Mouse (Mus musculus): ENCODE data around the gene Pakap. TPM values are rescaled to one million over a fixed set of nuclear protein-coding genes. Genes with fewer than 3 reads are reported as not detected.

Pakap gene
- polyA plus RNA-seq, 2 experiments, result 0.51 TPM; not detected in 1

- Histone ChIP-seq H3K4me2 (ENCODE audit: low read depth) (no peak overlapping the region), H3K27me3 (ENCODE audit: control insufficient read depth, insufficient read depth, low read length) (no peaks in the 10 kb centered on the region), H3K36me3 (replicated peaks; ENCODE audit: control insufficient read depth, insufficient read depth, low read depth) (no peaks in the 10 kb centered on the region), H3K27ac (no peak overlapping the region), H3K4me3 (ENCODE audit: insufficient read depth in 1 of 2, low read depth in 2 of 2, low read length in 2 of 2) (no peak overlapping the region), H3K9me3 (ENCODE audit: control insufficient read depth, low read length) (no peaks in the 10 kb centered on the region), H3K9ac (replicated peaks) (no peak overlapping the region), H3K4me1 (replicated peaks; ENCODE audit: control insufficient read depth in 2 of 2, insufficient read depth in 2 of 2, low read length in 1 of 2) (no peaks in the 10 kb centered on the region)
- DNase-seq (ENCODE audit: low read depth in 3 of 3, low spot score in 3 of 3) (no peak), ATAC-seq (ENCODE audit: insufficient read depth) (no peak)
- 54% methylated on average over 11 of the region's 11 CpGs for WGBS (ENCODE audit: insufficient replicate concordance)
- TF ChIP-seq CTCF (IDR thresholded peaks at IDR 0.05; ENCODE audit: low read depth) (no peak), EP300 (IDR thresholded peaks at IDR 0.05; ENCODE audit: low read depth) (no peak)
These were observed 163.0 kb downstream of the Pakap start for GRCm38 (mm10) chr4:57730801-57731598.

GRCm38 (mm10) chr4:57732351-57732750 is 164.4 kb downstream of the Pakap start:
- TF ChIP-seq EP300 (IDR thresholded peaks at IDR 0.05; ENCODE audit: low read depth) (no peak), CTCF (IDR thresholded peaks at IDR 0.05; ENCODE audit: low read depth) (no peak)
- no peak overlapping the region for H3K9ac ChIP-seq (replicated peaks)
- no peak for ATAC-seq (ENCODE audit: insufficient read depth)
- no peak overlapping the region for H3K4me2 ChIP-seq (ENCODE audit: low read depth)
- H3K4me3 ChIP-seq (ENCODE audit: insufficient read depth in 1 of 2, low read depth in 2 of 2, low read length in 2 of 2), result no peak overlapping the region
- H3K27ac ChIP-seq, result no peak overlapping the region
- H3K27me3 ChIP-seq (ENCODE audit: control insufficient read depth, insufficient read depth, low read length), result no peaks in the 10 kb centered on the region
- no peaks in the 10 kb centered on the region for H3K9me3 ChIP-seq (ENCODE audit: control insufficient read depth, low read length)
- H3K4me1 ChIP-seq (replicated peaks; ENCODE audit: control insufficient read depth in 2 of 2, insufficient read depth in 2 of 2, low read length in 1 of 2), result no peaks in the 10 kb centered on the region
- H3K36me3 ChIP-seq (replicated peaks; ENCODE audit: control insufficient read depth, insufficient read depth, low read depth), result no peaks in the 10 kb centered on the region
- 58% methylated on average over 5 of the region's 5 CpGs for WGBS (ENCODE audit: insufficient replicate concordance)
- no peak for DNase-seq (ENCODE audit: low read depth in 3 of 3, low spot score in 3 of 3)

DNA sequence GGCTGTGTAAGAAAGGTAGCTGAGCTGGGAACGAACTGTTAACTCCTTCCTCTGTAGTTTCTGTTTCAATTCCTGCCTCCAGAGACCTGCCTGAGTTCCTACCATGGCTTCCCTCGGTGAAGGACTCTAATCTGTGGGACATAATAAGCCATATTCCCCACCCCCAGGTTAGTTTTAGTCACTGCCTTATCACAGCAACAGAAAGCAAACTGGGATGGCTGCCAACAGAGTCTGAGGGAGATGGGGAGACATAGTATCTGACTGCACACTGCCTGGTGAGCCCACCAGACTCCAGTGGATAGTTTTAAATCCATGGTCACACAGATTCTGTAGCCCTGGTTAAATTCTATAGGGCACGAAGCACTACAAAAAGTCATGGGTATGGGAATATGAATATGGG is 165.5 kb downstream of the Pakap start:
- no peaks in the 10 kb centered on the region for H3K9me3 ChIP-seq (ENCODE audit: control insufficient read depth, low read length)
- no peaks in the 10 kb centered on the region for H3K27me3 ChIP-seq (ENCODE audit: control insufficient read depth, insufficient read depth, low read length)
- DNase-seq (ENCODE audit: low read depth in 3 of 3, low spot score in 3 of 3), result no peak
- H3K4me1 ChIP-seq (replicated peaks; ENCODE audit: control insufficient read depth in 2 of 2, insufficient read depth in 2 of 2, low read length in 1 of 2), result no peaks in the 10 kb centered on the region
- no peaks in the 10 kb centered on the region for H3K36me3 ChIP-seq (replicated peaks; ENCODE audit: control insufficient read depth, insufficient read depth, low read depth)
- WGBS (ENCODE audit: insufficient replicate concordance), result 43% methylated on average over 3 of the region's 3 CpGs
- no peak overlapping the region for H3K4me3 ChIP-seq (ENCODE audit: insufficient read depth in 1 of 2, low read depth in 2 of 2, low read length in 2 of 2)
- no peak overlapping the region for H3K9ac ChIP-seq (replicated peaks)
- H3K4me2 ChIP-seq (ENCODE audit: low read depth), result no peak overlapping the region
- TF ChIP-seq CTCF (IDR thresholded peaks at IDR 0.05; ENCODE audit: low read depth), result no peak
- no peak for TF ChIP-seq EP300 (IDR thresholded peaks at IDR 0.05; ENCODE audit: low read depth)
- no peak for ATAC-seq (ENCODE audit: insufficient read depth)
- no peak overlapping the region for H3K27ac ChIP-seq

DNA sequence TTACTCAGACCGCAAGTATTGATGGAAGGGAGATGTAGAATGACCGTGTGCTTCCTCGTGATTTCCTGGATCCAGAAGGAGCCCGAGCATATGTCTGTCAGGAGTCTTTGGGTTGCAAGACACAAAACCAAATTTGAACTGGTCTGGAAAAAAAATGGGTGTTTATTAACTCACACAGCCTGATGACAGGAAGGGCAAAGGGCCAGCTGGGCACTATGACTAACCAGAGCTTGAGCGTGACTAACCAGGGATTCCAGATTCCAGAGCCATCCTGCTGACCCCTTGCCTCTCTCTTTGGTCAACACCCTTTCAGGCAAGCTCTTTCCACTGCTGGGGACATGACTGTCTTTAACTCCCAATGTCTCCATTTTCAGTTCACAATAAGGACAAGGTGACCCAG is 167.4 kb downstream of the Pakap start:
- ATAC-seq (ENCODE audit: insufficient read depth) (no peak), DNase-seq (ENCODE audit: low read depth in 3 of 3, low spot score in 3 of 3) (no peak)
- H3K4me2 ChIP-seq (ENCODE audit: low read depth), result no peak overlapping the region
- no peaks in the 10 kb centered on the region for H3K4me1 ChIP-seq (replicated peaks; ENCODE audit: control insufficient read depth in 2 of 2, insufficient read depth in 2 of 2, low read length in 1 of 2)
- H3K9ac ChIP-seq (replicated peaks), result no peak overlapping the region
- no peak overlapping the region for H3K4me3 ChIP-seq (ENCODE audit: insufficient read depth in 1 of 2, low read depth in 2 of 2, low read length in 2 of 2)
- TF ChIP-seq CTCF (IDR thresholded peaks at IDR 0.05; ENCODE audit: low read depth), result no peak
- no peak for TF ChIP-seq EP300 (IDR thresholded peaks at IDR 0.05; ENCODE audit: low read depth)
- no peaks in the 10 kb centered on the region for H3K9me3 ChIP-seq (ENCODE audit: control insufficient read depth, low read length)
- no peak overlapping the region for H3K27ac ChIP-seq
- H3K36me3 ChIP-seq (replicated peaks; ENCODE audit: control insufficient read depth, insufficient read depth, low read depth), result no peaks in the 10 kb centered on the region
- WGBS (ENCODE audit: insufficient replicate concordance), result 72% methylated on average over 5 of the region's 5 CpGs
- no peaks in the 10 kb centered on the region for H3K27me3 ChIP-seq (ENCODE audit: control insufficient read depth, insufficient read depth, low read length)

- WGBS (ENCODE audit: insufficient replicate concordance), result 59% methylated on average over 8 of the region's 8 CpGs
- no peak for DNase-seq (ENCODE audit: low read depth in 3 of 3, low spot score in 3 of 3)
- no peak overlapping the region for H3K4me2 ChIP-seq (ENCODE audit: low read depth)
These were observed 171.0 kb downstream of the Pakap start for GRCm38 (mm10) chr4:57738856-57739552.

More at GRCm38 (mm10) chr4:57738856-57739552, 171.0 kb downstream of the Pakap start:
- Histone ChIP-seq H3K9me3 (ENCODE audit: control insufficient read depth, low read length) (no peaks in the 10 kb centered on the region), H3K36me3 (replicated peaks; ENCODE audit: control insufficient read depth, insufficient read depth, low read depth) (no peaks in the 10 kb centered on the region), H3K27ac (no peak overlapping the region), H3K4me3 (ENCODE audit: insufficient read depth in 1 of 2, low read depth in 2 of 2, low read length in 2 of 2) (no peak overlapping the region), H3K4me1 (replicated peaks; ENCODE audit: control insufficient read depth in 2 of 2, insufficient read depth in 2 of 2, low read length in 1 of 2) (no peaks in the 10 kb centered on the region), H3K27me3 (ENCODE audit: control insufficient read depth, insufficient read depth, low read length) (no peaks in the 10 kb centered on the region), H3K9ac (replicated peaks) (no peak overlapping the region)
- TF ChIP-seq EP300 (IDR thresholded peaks at IDR 0.05; ENCODE audit: low read depth) (no peak), CTCF (IDR thresholded peaks at IDR 0.05; ENCODE audit: low read depth) (no peak)
- ATAC-seq (ENCODE audit: insufficient read depth), result no peak

Measured in liver, embryonic 14.5 days (tissue).